Mouse (Mus musculus): ENCODE results near the gene Anp32b. TPM values are rescaled to one million over a fixed set of nuclear protein-coding genes. Genes with fewer than 3 reads are reported as not detected.

Anp32b gene
- polyA plus RNA-seq, 2 experiments = 159 to 245 TPM

DNA sequence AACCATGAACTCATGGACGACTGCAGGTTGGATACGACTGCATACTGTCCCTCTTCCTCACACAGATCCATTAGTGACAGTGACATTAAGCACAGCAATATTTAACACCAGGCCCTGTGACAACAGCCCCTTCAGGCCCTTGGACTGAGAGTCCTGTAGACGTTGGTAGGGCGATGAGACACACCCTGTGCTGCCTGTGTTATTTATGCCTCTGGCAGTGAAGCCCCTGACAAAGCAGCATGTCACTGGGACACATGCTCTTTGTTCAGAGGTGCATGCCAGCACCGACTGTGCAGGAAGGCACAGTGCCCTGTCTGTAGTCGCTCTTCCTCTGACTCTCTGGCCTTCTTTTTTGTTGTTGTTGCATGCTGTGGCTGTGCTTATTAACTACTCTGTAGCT lies 1.8 kb upstream of the Anp32b start:
- H3K27ac ChIP-seq (replicated peaks; ENCODE audit: low read depth, low read length) = no peak overlapping the region
- H3K4me3 ChIP-seq (replicated peaks; ENCODE audit: low read length) = no peak overlapping the region
- DNase-seq (ENCODE audit: low spot score) = no peak

DNA sequence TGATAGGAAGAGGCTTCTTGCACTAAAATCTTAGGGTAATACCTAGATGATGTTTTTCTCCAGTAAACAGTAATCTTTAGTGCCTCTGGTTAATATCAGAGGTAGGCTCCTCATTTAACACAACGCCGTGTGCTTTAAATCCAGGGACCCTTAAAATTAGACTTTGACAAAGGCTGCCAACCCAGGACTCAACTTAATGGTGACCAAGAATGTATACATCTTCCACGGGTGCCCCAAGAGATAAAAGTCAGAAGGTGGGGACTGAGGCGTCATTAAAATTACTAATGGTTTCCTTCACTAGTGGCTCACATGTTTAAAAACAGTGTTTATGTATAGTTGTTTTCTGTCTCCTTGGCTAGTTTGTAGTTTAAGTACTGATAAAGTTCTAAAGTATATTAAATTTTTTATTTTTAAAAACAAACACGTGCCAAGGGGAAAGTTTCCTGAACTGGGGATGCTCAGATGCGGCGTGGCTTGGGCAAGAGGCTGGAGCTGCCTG lies 633 bp upstream of the Anp32b start:
- H3K4me1 ChIP-seq (ENCODE audit: control insufficient read depth, insufficient read depth, low read length) = peaks cover 17% of the 10 kb centered on the region
- TF ChIP-seq POLR2A (IDR thresholded peaks at IDR 0.05; ENCODE audit: borderline replicate concordance, extremely low read depth, insufficient read depth, insufficient read length) = no peak
- ATAC-seq (ENCODE audit: low FRiP score, low read depth) (no peak), DNase-seq (ENCODE audit: low spot score) (no peak)
- H3K27ac ChIP-seq (replicated peaks; ENCODE audit: low read depth, low read length) = peak overlapping the region; percentile 100
- H3K9ac ChIP-seq (ENCODE audit: low read depth, low read length, severe bottlenecking) = peak overlapping the region; percentile 99
- peak overlapping the region; percentile 57 for H3K4me2 ChIP-seq (replicated peaks; ENCODE audit: low read depth, low read length, severe bottlenecking)
- no peaks in the 10 kb centered on the region for H3K27me3 ChIP-seq (ENCODE audit: control insufficient read depth, insufficient read depth, low read length)
- 18% methylated on average over 7 of the region's 7 CpGs for WGBS
- H3K9me3 ChIP-seq (ENCODE audit: control insufficient read depth, low read length) = no peaks in the 10 kb centered on the region
- H3K4me3 ChIP-seq (replicated peaks; ENCODE audit: low read length) = peak overlapping the region; percentile 89
- H3K36me3 ChIP-seq (ENCODE audit: control insufficient read depth, insufficient read depth, low read length) = no peaks in the 10 kb centered on the region

More for the DNA sequence above, 1.8 kb upstream of the Anp32b start:
- WGBS = 60% methylated on average over 6 of the region's 6 CpGs
- H3K36me3 ChIP-seq (ENCODE audit: control insufficient read depth, insufficient read depth, low read length) = no peaks in the 10 kb centered on the region
- peaks cover 11% of the 10 kb centered on the region for H3K4me1 ChIP-seq (ENCODE audit: control insufficient read depth, insufficient read depth, low read length)
- H3K9ac ChIP-seq (ENCODE audit: low read depth, low read length, severe bottlenecking) = no peak overlapping the region
- ATAC-seq (ENCODE audit: low FRiP score, low read depth) = no peak
- no peaks in the 10 kb centered on the region for H3K27me3 ChIP-seq (ENCODE audit: control insufficient read depth, insufficient read depth, low read length)
- no peaks in the 10 kb centered on the region for H3K9me3 ChIP-seq (ENCODE audit: control insufficient read depth, low read length)
- no peak for TF ChIP-seq POLR2A (IDR thresholded peaks at IDR 0.05; ENCODE audit: borderline replicate concordance, extremely low read depth, insufficient read depth, insufficient read length)
- no peak overlapping the region for H3K4me2 ChIP-seq (replicated peaks; ENCODE audit: low read depth, low read length, severe bottlenecking)

DNA sequence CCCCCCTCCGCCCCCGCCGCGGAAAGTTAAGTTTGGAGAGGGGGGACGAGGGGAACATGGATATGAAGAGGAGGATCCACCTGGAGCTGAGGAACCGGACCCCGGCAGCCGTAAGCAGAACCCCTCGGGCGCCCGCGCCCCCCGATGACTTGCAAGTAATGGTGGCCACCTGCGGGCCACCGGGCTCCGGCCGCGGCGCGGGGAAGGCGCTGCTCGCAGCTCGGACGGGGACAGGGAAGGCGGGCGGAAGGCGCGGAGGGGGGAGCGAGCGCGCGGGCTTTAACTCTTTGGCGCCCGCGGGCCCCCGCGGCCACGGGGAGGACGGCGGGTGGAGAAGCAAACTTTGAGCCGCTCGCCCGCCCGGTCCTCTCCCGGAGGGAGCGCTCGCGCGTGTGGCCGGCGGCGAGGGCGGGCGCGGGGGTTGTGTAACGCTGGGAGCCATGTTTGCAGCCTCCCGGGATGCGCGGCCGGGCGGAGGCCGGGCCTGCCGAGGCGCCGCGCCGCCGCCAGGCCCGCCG lies 597 bp downstream of the Anp32b start:
- Histone ChIP-seq H3K9ac (ENCODE audit: low read depth, low read length, severe bottlenecking) (peak overlapping the region; percentile 99), H3K4me2 (replicated peaks; ENCODE audit: low read depth, low read length, severe bottlenecking) (peak overlapping the region; percentile 77; the same call in 1 of the 2 replicates), H3K9me3 (ENCODE audit: control insufficient read depth, low read length) (no peaks in the 10 kb centered on the region), H3K27me3 (ENCODE audit: control insufficient read depth, insufficient read depth, low read length) (no peaks in the 10 kb centered on the region), H3K27ac (replicated peaks; ENCODE audit: low read depth, low read length) (peak overlapping the region; percentile 100), H3K36me3 (ENCODE audit: control insufficient read depth, insufficient read depth, low read length) (no peaks in the 10 kb centered on the region), H3K4me1 (ENCODE audit: control insufficient read depth, insufficient read depth, low read length) (peaks cover 17% of the 10 kb centered on the region), H3K4me3 (replicated peaks; ENCODE audit: low read length) (peak overlapping the region; percentile 89)
- peak; percentile 51 for ATAC-seq (ENCODE audit: low FRiP score, low read depth)
- WGBS = 1% methylated on average over 22 of the region's 70 CpGs
- no peak for TF ChIP-seq POLR2A (IDR thresholded peaks at IDR 0.05; ENCODE audit: borderline replicate concordance, extremely low read depth, insufficient read depth, insufficient read length)
- DNase-seq (ENCODE audit: low spot score) = peak; percentile 49

GRCm38 (mm10) chr4:46451758-46452480 lies 1.2 kb downstream of the Anp32b start:
- WGBS = 1% methylated on average over 37 of the region's 111 CpGs
- Histone ChIP-seq H3K27ac (replicated peaks; ENCODE audit: low read depth, low read length) (peak overlapping the region; percentile 100), H3K4me1 (ENCODE audit: control insufficient read depth, insufficient read depth, low read length) (peaks cover 17% of the 10 kb centered on the region), H3K4me3 (replicated peaks; ENCODE audit: low read length) (peak overlapping the region; percentile 89), H3K9ac (ENCODE audit: low read depth, low read length, severe bottlenecking) (peak overlapping the region; percentile 99), H3K27me3 (ENCODE audit: control insufficient read depth, insufficient read depth, low read length) (no peaks in the 10 kb centered on the region), H3K9me3 (ENCODE audit: control insufficient read depth, low read length) (no peaks in the 10 kb centered on the region), H3K4me2 (replicated peaks; ENCODE audit: low read depth, low read length, severe bottlenecking) (peak overlapping the region; percentile 77), H3K36me3 (ENCODE audit: control insufficient read depth, insufficient read depth, low read length) (no peaks in the 10 kb centered on the region; the same call in 1 of the 2 replicates)
- DNase-seq (ENCODE audit: low spot score) (peak; percentile 61), ATAC-seq (ENCODE audit: low FRiP score, low read depth) (peak; percentile 10)
- TF ChIP-seq POLR2A (IDR thresholded peaks at IDR 0.05; ENCODE audit: borderline replicate concordance, extremely low read depth, insufficient read depth, insufficient read length) = no peak

- ATAC-seq (ENCODE audit: low FRiP score, low read depth) = no peak
- peaks cover 17% of the 10 kb centered on the region for H3K4me1 ChIP-seq (ENCODE audit: control insufficient read depth, insufficient read depth, low read length)
- TF ChIP-seq POLR2A (IDR thresholded peaks at IDR 0.05; ENCODE audit: borderline replicate concordance, extremely low read depth, insufficient read depth, insufficient read length) = no peak
- peak; percentile 63 for DNase-seq (ENCODE audit: low spot score)
- H3K36me3 ChIP-seq (ENCODE audit: control insufficient read depth, insufficient read depth, low read length) = no peaks in the 10 kb centered on the region; the same call in 1 of the 2 replicates
- H3K9me3 ChIP-seq (ENCODE audit: control insufficient read depth, low read length) = no peaks in the 10 kb centered on the region
- H3K4me2 ChIP-seq (replicated peaks; ENCODE audit: low read depth, low read length, severe bottlenecking) = peak overlapping the region; percentile 77
- 2% methylated on average over 19 of the region's 19 CpGs for WGBS
- H3K27me3 ChIP-seq (ENCODE audit: control insufficient read depth, insufficient read depth, low read length) = no peaks in the 10 kb centered on the region
- H3K4me3 ChIP-seq (replicated peaks; ENCODE audit: low read length) = peak overlapping the region; percentile 89
- peak overlapping the region; percentile 100 for H3K27ac ChIP-seq (replicated peaks; ENCODE audit: low read depth, low read length)
- H3K9ac ChIP-seq (ENCODE audit: low read depth, low read length, severe bottlenecking) = peak overlapping the region; percentile 99
Measured at GRCm38 (mm10) chr4:46452481-46452850, 1.8 kb downstream of the Anp32b start.
